Mouse (Mus musculus) C2C12 (cell line): Measurements from ENCODE around the gene Ugt3a1. TPM values are rescaled to one million over a fixed set of nuclear protein-coding genes. Genes with fewer than 3 reads are reported as not detected.
A peak's percentile ranks its signal among the peaks of the same experiment; 100 is the strongest.

Experiments used
- H3K27me3 ChIP-seq: one replicate; pipeline ENCODE4 v1.6.1; 2011; ENCODE audit not compliant: control insufficient read depth, insufficient read depth, insufficient read length
- H3K36me3 ChIP-seq: one replicate; pipeline ENCODE4 v1.6.1; 2011; ENCODE audit not compliant: control insufficient read depth, insufficient read depth
- H3K4me3 ChIP-seq: one replicate; pipeline ENCODE4 v1.5.1; 2011; ENCODE audit warnings: mild to moderate bottlenecking, control low read depth; ENCODE audit not compliant: poor library complexity, insufficient read depth, severe bottlenecking
- H3K79me2 ChIP-seq: one replicate; pipeline ENCODE4 v1.6.1; 2011; ENCODE audit not compliant: control insufficient read depth, insufficient read depth
- H3K79me3 ChIP-seq: one replicate; pipeline ENCODE4 v1.6.1; 2011; ENCODE audit warnings: low read depth, control low read depth
- H3ac ChIP-seq: one replicate; pipeline ENCODE3; 2011; ENCODE audit warnings: low read depth; ENCODE audit not compliant: control insufficient read depth, insufficient read length
- CEBPB ChIP-seq: IDR thresholded peaks from one replicate; pipeline ENCODE4 v1.6.1; 2011; ENCODE audit warnings: low read depth, mild to moderate bottlenecking, control low read depth, moderate library complexity
- CTCF ChIP-seq: IDR thresholded peaks from one replicate; pipeline ENCODE4 v1.5.1; 2011; ENCODE audit not compliant: control insufficient read depth, insufficient read depth, insufficient read length
- FOSL1 ChIP-seq: IDR thresholded peaks from one replicate; pipeline ENCODE4 v1.8.0; 2011; ENCODE audit warnings: mild to moderate bottlenecking, low read length; ENCODE audit not compliant: poor library complexity, insufficient read depth, severe bottlenecking
- MAX ChIP-seq: IDR thresholded peaks from one replicate; pipeline ENCODE4 v1.6.1; 2011; ENCODE audit warnings: mild to moderate bottlenecking, control low read depth
- MYOD1 ChIP-seq: IDR thresholded peaks from one replicate; pipeline ENCODE4 v1.6.1; 2011; ENCODE audit warnings: low read depth; ENCODE audit not compliant: control insufficient read depth, insufficient read length
- MYOG ChIP-seq: IDR thresholded peaks from one replicate; pipeline ENCODE4 v1.6.1; 2011; ENCODE audit not compliant: control insufficient read depth, insufficient read length; ENCODE audit errors: extremely low read depth
- USF1 ChIP-seq: IDR thresholded peaks from one replicate; pipeline ENCODE4 v1.6.1; 2011; ENCODE audit warnings: low read depth, mild to moderate bottlenecking, control low read depth, moderate library complexity
- polyA plus RNA-seq: library from polyadenylated mRNA; unstranded; fragments of >200 nt; fragmentation: generic; extraction: Trizol; gene quantifications from one replicate; pipeline ENCODE4 v1.2.1, GENCODE M21; 2012; ENCODE audit warnings: missing spikeins

The Ugt3a1 gene
- polyA plus RNA-seq, 1 experiment: not detected

DNA sequence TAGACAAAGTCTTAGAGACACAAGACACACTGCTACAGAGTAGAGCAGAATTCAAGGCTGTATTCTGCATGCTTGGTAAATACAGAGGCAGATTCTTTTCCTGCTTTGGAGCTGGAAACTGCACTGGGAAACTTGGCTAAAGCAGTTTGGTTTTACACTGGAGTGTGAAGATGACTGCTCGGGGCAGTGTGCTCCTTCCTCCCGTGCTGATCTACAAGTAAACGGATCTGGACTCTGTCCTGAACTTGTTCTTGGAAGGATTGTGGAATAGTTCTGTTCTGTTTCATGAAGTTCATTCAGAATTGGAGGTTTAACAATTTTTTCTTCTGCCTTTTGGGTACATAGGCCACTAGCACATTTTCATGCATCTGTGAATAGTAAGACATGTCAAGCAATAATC, 2.3 kb downstream of the Ugt3a1 start:
- TF ChIP-seq CEBPB (no peak), USF1 (no peak), MYOG (no peak), MYOD1 (no peak), FOSL1 (no peak), CTCF (no peak), MAX (no peak)
- no peaks in the 10 kb centered on the region for H3K36me3 ChIP-seq
- no peak overlapping the region for H3K4me3 ChIP-seq
- no peaks in the 10 kb centered on the region for H3K79me2 ChIP-seq
- no peaks in the 10 kb centered on the region for H3K27me3 ChIP-seq
- H3ac ChIP-seq: no peak overlapping the region
- no peaks in the 10 kb centered on the region for H3K79me3 ChIP-seq

DNA sequence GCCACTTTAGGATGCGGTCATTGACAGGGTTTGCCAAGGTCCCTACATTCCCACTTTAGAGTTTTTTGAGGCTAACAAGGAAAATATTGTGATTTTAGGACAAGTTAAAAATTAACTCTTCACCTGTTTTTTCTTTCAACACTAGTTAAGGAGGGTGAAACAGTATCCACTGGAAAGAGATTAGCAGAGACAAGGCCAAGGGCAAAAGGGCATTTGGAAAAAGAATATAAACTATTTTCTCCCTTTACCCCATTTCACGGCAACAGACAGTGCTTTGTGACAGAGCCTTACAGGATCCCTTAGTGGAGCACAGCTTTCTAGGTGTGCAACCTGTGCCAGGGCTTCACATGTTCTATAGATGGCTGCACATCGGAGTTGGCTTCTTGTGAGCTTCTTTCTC, 2.9 kb downstream of the Ugt3a1 start:
- Histone ChIP-seq H3K79me2 (no peaks in the 10 kb centered on the region), H3ac (no peak overlapping the region), H3K27me3 (no peaks in the 10 kb centered on the region), H3K79me3 (no peaks in the 10 kb centered on the region), H3K4me3 (no peak overlapping the region), H3K36me3 (no peaks in the 10 kb centered on the region)
- TF ChIP-seq CEBPB (no peak), CTCF (no peak), MYOD1 (no peak), MYOG (no peak), USF1 (no peak), MAX (no peak), FOSL1 (no peak)

DNA sequence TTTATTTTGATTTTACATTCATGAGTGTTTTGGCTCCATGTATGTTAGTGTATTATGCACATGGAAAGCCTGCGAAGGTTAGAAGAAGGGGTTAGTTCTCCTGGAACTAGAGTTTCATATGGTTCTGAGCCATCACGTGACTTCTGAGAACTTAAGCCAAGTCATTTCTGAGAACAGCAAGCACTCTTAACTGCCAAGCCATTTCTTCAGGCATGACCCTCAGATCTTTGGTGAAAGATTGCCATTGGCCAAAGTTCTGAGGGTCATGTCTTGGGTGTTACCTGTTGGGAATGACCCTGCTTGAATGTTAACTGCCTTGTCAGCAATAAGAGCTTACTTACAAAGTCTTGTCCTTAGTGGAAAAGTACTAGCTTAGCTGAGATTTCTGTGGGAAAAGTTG, 6.5 kb downstream of the Ugt3a1 start:
- Histone ChIP-seq H3K36me3 (no peaks in the 10 kb centered on the region), H3K79me2 (no peaks in the 10 kb centered on the region), H3ac (no peak overlapping the region), H3K27me3 (no peaks in the 10 kb centered on the region), H3K79me3 (no peaks in the 10 kb centered on the region), H3K4me3 (no peak overlapping the region)
- TF ChIP-seq USF1 (peak; percentile 63), FOSL1 (no peak)

DNA sequence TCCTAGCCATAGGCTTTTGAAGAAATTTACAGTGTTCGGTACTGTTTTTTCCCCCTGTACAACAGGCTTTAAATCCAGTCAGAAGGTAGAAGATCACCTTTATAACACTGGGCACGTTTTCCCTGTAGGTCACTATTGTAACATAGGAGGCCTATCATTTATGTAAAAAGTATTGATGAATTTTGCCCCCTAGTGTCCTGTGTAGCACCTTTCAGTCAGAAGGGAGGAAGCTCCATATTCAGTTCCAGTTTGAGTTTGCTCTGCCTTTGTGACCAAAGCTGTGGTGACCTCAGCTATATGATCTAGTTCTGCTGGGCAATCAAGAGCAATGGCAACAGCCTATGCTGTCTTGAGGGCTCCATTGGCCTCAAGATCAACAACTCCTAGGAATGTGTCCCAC, 13.0 kb downstream of the Ugt3a1 start:
- no peaks in the 10 kb centered on the region for H3K79me3 ChIP-seq
- no peak for TF ChIP-seq CEBPB
- no peak for TF ChIP-seq USF1
- no peak for TF ChIP-seq MYOD1
- TF ChIP-seq FOSL1: no peak
- no peak for TF ChIP-seq MAX
- TF ChIP-seq MYOG: no peak
- TF ChIP-seq CTCF: no peak
- no peaks in the 10 kb centered on the region for H3K36me3 ChIP-seq
- H3ac ChIP-seq: no peak overlapping the region
- no peaks in the 10 kb centered on the region for H3K79me2 ChIP-seq
- H3K27me3 ChIP-seq: no peaks in the 10 kb centered on the region
- no peak overlapping the region for H3K4me3 ChIP-seq

DNA sequence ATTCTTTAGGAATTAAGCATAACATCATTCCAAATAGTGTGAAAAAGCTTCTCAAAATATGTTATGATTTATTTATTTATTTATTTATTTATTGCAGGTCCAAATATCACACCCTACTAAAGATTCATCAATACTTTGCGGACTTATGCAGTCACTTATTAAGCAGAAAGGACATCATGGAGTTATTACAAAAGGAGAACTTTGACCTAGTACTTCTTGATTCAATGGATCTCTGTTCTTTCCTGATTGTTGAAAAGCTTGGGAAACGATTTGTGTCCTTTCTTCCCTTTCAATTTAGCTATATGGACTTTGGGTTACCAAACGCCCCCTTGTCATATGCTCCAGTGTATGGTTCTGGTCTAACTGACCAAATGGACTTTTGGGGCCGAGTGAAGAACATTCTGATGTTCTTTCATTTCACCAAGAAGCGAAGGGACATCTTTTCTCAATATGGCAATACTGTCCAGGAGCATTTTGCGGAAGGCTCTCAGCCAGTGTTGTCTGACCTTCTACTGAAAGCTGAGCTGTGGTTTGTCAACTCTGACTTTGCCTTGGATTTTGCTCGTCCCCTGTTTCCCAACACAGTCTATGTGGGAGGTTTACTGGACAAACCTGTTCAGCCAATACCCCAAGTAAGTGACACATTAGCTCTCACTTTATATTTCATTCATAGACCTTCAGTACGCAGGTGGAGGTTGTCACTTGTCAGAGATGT, 29.4 kb downstream of the Ugt3a1 start:
- H3K27me3 ChIP-seq: no peaks in the 10 kb centered on the region
- no peaks in the 10 kb centered on the region for H3K79me3 ChIP-seq
- TF ChIP-seq USF1: no peak
- no peak for TF ChIP-seq MAX
- TF ChIP-seq MYOG: no peak
- no peak for TF ChIP-seq FOSL1
- no peak for TF ChIP-seq MYOD1
- TF ChIP-seq CEBPB: no peak
- no peak for TF ChIP-seq CTCF
- no peak overlapping the region for H3ac ChIP-seq
- no peaks in the 10 kb centered on the region for H3K36me3 ChIP-seq
- no peak overlapping the region for H3K4me3 ChIP-seq
- no peaks in the 10 kb centered on the region for H3K79me2 ChIP-seq

DNA sequence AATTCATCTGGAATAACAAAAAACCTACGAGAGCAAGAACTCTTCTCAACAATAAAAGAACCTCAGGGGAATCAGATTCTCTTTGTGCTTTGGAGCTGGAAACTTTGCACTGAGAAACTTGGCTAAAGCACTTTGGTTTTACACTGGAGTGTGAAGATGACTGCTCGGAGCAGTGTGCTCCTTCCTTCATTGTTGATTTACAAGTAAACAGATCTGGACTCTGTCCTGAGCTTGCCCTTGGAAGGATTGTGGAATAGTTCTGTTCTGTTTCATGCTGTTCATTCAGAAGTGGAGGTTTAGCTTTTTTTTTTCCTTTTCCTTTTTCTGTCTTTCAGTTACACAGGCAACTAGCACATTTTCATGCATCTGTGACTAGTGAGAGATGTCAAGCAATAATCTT, 57.9 kb downstream of the Ugt3a1 start:
- Histone ChIP-seq H3K27me3 (no peaks in the 10 kb centered on the region), H3K36me3 (no peaks in the 10 kb centered on the region), H3K4me3 (no peak overlapping the region), H3K79me2 (no peaks in the 10 kb centered on the region), H3K79me3 (no peaks in the 10 kb centered on the region), H3ac (no peak overlapping the region)
- TF ChIP-seq USF1: no peak
- TF ChIP-seq FOSL1: no peak
- no peak for TF ChIP-seq MYOD1
- no peak for TF ChIP-seq CTCF
- TF ChIP-seq MYOG: no peak
- no peak for TF ChIP-seq MAX
- no peak for TF ChIP-seq CEBPB
